In the genomic region with DNA sequence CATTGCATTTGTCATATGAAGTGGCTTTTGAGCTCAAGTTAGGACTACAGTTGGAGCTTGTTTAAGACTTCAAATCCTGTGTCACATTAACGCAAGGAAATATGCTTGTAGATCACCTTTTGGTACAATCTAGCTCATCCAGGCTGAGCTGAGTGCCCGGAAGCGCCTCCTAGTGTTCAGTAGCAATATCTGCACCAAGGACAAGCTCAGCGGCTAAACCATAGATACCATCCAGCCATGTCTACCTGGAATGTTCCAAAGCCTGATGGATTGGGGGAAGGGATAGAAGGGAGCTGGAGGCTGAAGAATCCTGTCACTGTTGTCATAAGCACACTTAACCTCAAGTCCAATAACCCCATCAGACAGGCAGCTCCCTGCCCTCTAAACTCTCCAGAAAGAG, we compare ENCODE assay signal across 9 mouse cellular contexts.
A peak's percentile ranks its signal among the peaks of the same experiment; 100 is the strongest.
DNase-seq lines count a peak whose midpoint lies in the region; ATAC-seq and TF ChIP-seq lines count a peak whose summit lies in the region.
"Had no signal": no experiment of that assay in that cellular context is flagged by ENCODE, and none has a peak within 500 bp of the region (broad histone marks: within the 10 kb centered on the region; RNA-seq: fewer than 3 reads in every experiment).

No protein-coding gene starts in this region.

- WGBS in kidney, adult 2 months: 30% methylated on average over 4 of the region's 4 CpGs
- 37% methylated on average over 4 of the region's 4 CpGs for WGBS in kidney, embryonic 16.5 days
- 32% methylated on average over 4 of the region's 4 CpGs for WGBS in hindbrain, embryonic 12.5 days

- no peak overlapping the region for H3K4me3 ChIP-seq in kidney, adult 2 months (ENCODE audit: insufficient read depth, low read depth, low read length)
- no peak overlapping the region for H3K4me3 ChIP-seq in kidney, embryonic 16.5 days (ENCODE audit: low read length)
- no peak overlapping the region for H3K4me3 ChIP-seq in CH12.LX (replicated peaks in 1 of 3; ENCODE audit: low read depth in 2 of 3, low read length in 2 of 3, poor library complexity in 1 of 3)
- no peak overlapping the region for H3K4me3 ChIP-seq in embryonic fibroblast, embryonic 13.5 days (ENCODE audit: insufficient read depth, low read length)
- H3K4me3 ChIP-seq in hindbrain, embryonic 12.5 days: no peak overlapping the region
- H3K4me3 ChIP-seq: liver, embryonic 13.5 days had no signal

- H3K4me2 ChIP-seq in kidney, embryonic 16.5 days (replicated peaks; ENCODE audit: low read depth, low read length): no peak overlapping the region
- no peak overlapping the region for H3K4me2 ChIP-seq in CH12.LX (ENCODE audit: insufficient read depth, low read depth, poor library complexity, severe bottlenecking)
- H3K4me2 ChIP-seq in hindbrain, embryonic 12.5 days (replicated peaks): no peak overlapping the region
- H3K4me2 ChIP-seq: liver, embryonic 13.5 days had no signal

- H3K9me3 ChIP-seq in kidney, embryonic 16.5 days (ENCODE audit: low read length): no peaks in the 10 kb centered on the region
- no peaks in the 10 kb centered on the region for H3K9me3 ChIP-seq in CH12.LX (replicated peaks; ENCODE audit: low read length)
- no peaks in the 10 kb centered on the region for H3K9me3 ChIP-seq in hindbrain, embryonic 12.5 days (replicated peaks)
- H3K9me3 ChIP-seq: liver, embryonic 13.5 days had no signal

- TF ChIP-seq POLR2A in kidney, adult 2 months (IDR thresholded peaks at IDR 0.05; ENCODE audit: low read depth, low read length): no peak
- no peak for TF ChIP-seq POLR2A in CH12.LX (IDR thresholded peaks at IDR 0.05; ENCODE audit: low read depth, low read length)
- TF ChIP-seq POLR2A in embryonic fibroblast, embryonic 13.5 days (IDR thresholded peaks at IDR 0.05; ENCODE audit: low read depth, low read length): no peak

- TF ChIP-seq CTCF in kidney, adult 2 months (conservative IDR thresholded peaks at IDR 0.05; ENCODE audit: insufficient read depth, insufficient read length, low read depth, low read length): peak; percentile 82
- TF ChIP-seq CTCF in CH12.LX (conservative IDR thresholded peaks at IDR 0.05 in 1 of 2, IDR thresholded peaks at IDR 0.05 in 1 of 2; ENCODE audit: low read depth in 2 of 2, low read length in 2 of 2): peak; percentile 70 to 79
- TF ChIP-seq CTCF in embryonic fibroblast, embryonic 13.5 days (IDR thresholded peaks at IDR 0.05; ENCODE audit: borderline replicate concordance, insufficient read depth, low read length): peak; percentile 44; the same call in 1 of the 2 replicates

- no peaks in the 10 kb centered on the region for H3K36me3 ChIP-seq in kidney, adult 2 months (ENCODE audit: control insufficient read depth, insufficient read depth, low read length)
- H3K36me3 ChIP-seq in kidney, embryonic 16.5 days (ENCODE audit: insufficient read depth, low read length): no peaks in the 10 kb centered on the region
- H3K36me3 ChIP-seq in CH12.LX (replicated peaks in 1 of 2; ENCODE audit: control insufficient read depth in 1 of 2, insufficient read depth in 1 of 2, low read length in 1 of 2): no peaks in the 10 kb centered on the region
- no peaks in the 10 kb centered on the region for H3K36me3 ChIP-seq in hindbrain, embryonic 12.5 days
- H3K36me3 ChIP-seq: liver, embryonic 13.5 days had no signal

- TF ChIP-seq RAD21 in CH12.LX (IDR thresholded peaks at IDR 0.05; ENCODE audit: low read depth, low read length): peak; percentile 57

- DNase-seq in CD4-positive, CD25-positive, alpha-beta regulatory T cell, adult 2 months (ENCODE audit: low read depth, low spot score): peak; percentile 36
- DNase-seq in kidney, adult 2 months: peak; percentile 34
- DNase-seq in CH12.LX (ENCODE audit: extremely low read depth): peak; percentile 57
- DNase-seq in thymus, postnatal 25 days: peak; percentile 14
- DNase-seq: liver, embryonic 13.5 days had no signal

- H3K9ac ChIP-seq in kidney, embryonic 16.5 days (replicated peaks; ENCODE audit: low read length): no peak overlapping the region
- H3K9ac ChIP-seq in CH12.LX (ENCODE audit: insufficient read depth, low read depth): no peak overlapping the region
- H3K9ac ChIP-seq in hindbrain, embryonic 12.5 days: no peak overlapping the region
- H3K9ac ChIP-seq: liver, embryonic 13.5 days had no signal

- no peaks in the 10 kb centered on the region for H3K27me3 ChIP-seq in kidney, adult 2 months (replicated peaks; ENCODE audit: control insufficient read depth, insufficient read depth, low read length)
- no peaks in the 10 kb centered on the region for H3K27me3 ChIP-seq in kidney, embryonic 16.5 days (ENCODE audit: insufficient read depth, low read length)
- H3K27me3 ChIP-seq in CH12.LX (replicated peaks): no peaks in the 10 kb centered on the region
- no peaks in the 10 kb centered on the region for H3K27me3 ChIP-seq in hindbrain, embryonic 12.5 days
- H3K27me3 ChIP-seq: liver, embryonic 13.5 days had no signal

- in situ Hi-C loops in CH12.LX (cut with MboI; ENCODE audit: low pct_ligation_motif_present, low pct_unique_long_range_greater_than_20kb, low sequenced_read_pairs): loop anchor here (10.0 kb wide), 1 partner anchor 471 kb away; no protein-coding TSS in a partner anchor

- dilution Hi-C loops in CH12.LX (cut with MboI; ENCODE audit: extremely low pct_ligation_motif_present, extremely low pct_unique_long_range_greater_than_20kb, low sequenced_read_pairs): no loop called here

- no peak for TF ChIP-seq EP300 in CH12.LX (IDR thresholded peaks at IDR 0.05; ENCODE audit: low read length)

- no peak overlapping the region for H3K27ac ChIP-seq in kidney, adult 2 months (ENCODE audit: insufficient read depth, low read depth, low read length)
- no peak overlapping the region for H3K27ac ChIP-seq in kidney, embryonic 16.5 days (ENCODE audit: low read length)
- H3K27ac ChIP-seq in CH12.LX (ENCODE audit: insufficient read depth, low read depth): no peak overlapping the region
- H3K27ac ChIP-seq in embryonic fibroblast, embryonic 13.5 days (ENCODE audit: insufficient read depth, low read length): no peak overlapping the region
- H3K27ac ChIP-seq in hindbrain, embryonic 12.5 days: no peak overlapping the region
- H3K27ac ChIP-seq: liver, embryonic 13.5 days had no signal

- no peak for ATAC-seq in CD4-positive, CD25-positive, alpha-beta regulatory T cell, adult 4 months
- no peak for ATAC-seq in kidney, embryonic 16.5 days (ENCODE audit: low FRiP score, low TSS enrichment)
- ATAC-seq in hindbrain, embryonic 12.5 days (ENCODE audit: low FRiP score): no peak

- no peaks in the 10 kb centered on the region for H3K4me1 ChIP-seq in kidney, adult 2 months (ENCODE audit: control insufficient read depth, insufficient read depth, low read length)
- H3K4me1 ChIP-seq in kidney, embryonic 16.5 days (ENCODE audit: insufficient read depth, low read length): no peaks in the 10 kb centered on the region
- no peaks in the 10 kb centered on the region; a peak in 1 of 4 replicates for H3K4me1 ChIP-seq in CH12.LX (ENCODE audit: control insufficient read depth in 1 of 2, insufficient read depth in 2 of 2)
- no peaks in the 10 kb centered on the region for H3K4me1 ChIP-seq in embryonic fibroblast, embryonic 13.5 days (ENCODE audit: control insufficient read depth, insufficient read depth, low read length)
- 0 out of 2 replicates have a peak, but pooled peaks cover 5% of the 10 kb centered on the region for H3K4me1 ChIP-seq in hindbrain, embryonic 12.5 days
- H3K4me1 ChIP-seq: liver, embryonic 13.5 days had no signal

- H3K79me2 ChIP-seq in CH12.LX (replicated peaks; ENCODE audit: control insufficient read depth, extremely low read depth, insufficient read depth, poor library complexity, severe bottlenecking): no peaks in the 10 kb centered on the region

TF ChIP-seq in CH12.LX, 34 proteins besides CTCF, POLR2A, EP300 and RAD21:
- TF ChIP-seq KAT2A (IDR thresholded peaks at IDR 0.05; ENCODE audit: insufficient replicate concordance, low read length) (no peak), PAX5 (IDR thresholded peaks at IDR 0.05; ENCODE audit: low read length) (no peak), MXI1 (IDR thresholded peaks at IDR 0.05; ENCODE audit: low read depth, low read length) (no peak), SMC3 (IDR thresholded peaks at IDR 0.05; ENCODE audit: low read depth, low read length) (peak; percentile 72), ZNF384 (IDR thresholded peaks at IDR 0.05; ENCODE audit: low read depth, low read length) (peak; percentile 43)
